Mouse (Mus musculus) monocyte, adult 2 months (primary cell): Measurements from ENCODE around the gene Kpna4.
"Not testable (repeated sequence)": the region's sequence is repeated elsewhere in the genome, so short reads cannot be mapped to it uniquely, and the experiment has no call there.

Experiments used
- DNase-seq, 2 experiments: peaks; one replicate each; pipeline ENCODE4 v3.0.0; 2022; ENCODE audit warnings: low spot score in 2 of 2, low read depth in 1 of 2

Gene Kpna4

GRCm38 (mm10) chr3:69113956-69114355 lies 13.0 kb downstream of the Kpna4 start:
- no peak for DNase-seq

- DNase-seq = no peak
These were observed 17.8 kb downstream of the Kpna4 start for GRCm38 (mm10) chr3:69109079-69109478.

GRCm38 (mm10) chr3:69094456-69094855 lies 32.5 kb downstream of the Kpna4 start:
- no peak for DNase-seq

DNA sequence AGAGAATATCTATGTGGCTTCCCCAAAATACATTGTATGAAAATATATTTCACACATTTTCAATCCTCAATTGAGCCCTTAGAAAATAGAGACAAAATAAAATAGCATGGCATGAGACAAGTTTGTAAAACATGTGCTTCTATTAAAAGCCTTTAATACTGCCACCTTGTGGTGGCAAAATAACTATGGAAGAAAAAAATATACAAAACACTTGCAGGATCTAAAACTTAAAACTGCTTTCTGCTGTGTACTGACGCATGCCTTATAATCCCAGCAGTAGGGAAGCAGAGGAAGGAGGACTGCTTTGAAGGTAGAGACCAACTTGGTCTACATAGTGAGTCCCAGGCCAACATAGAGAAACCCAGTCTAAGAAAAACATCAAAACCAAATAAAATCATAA lies 62.9 kb downstream of the Kpna4 start:
- no peak for DNase-seq

- DNase-seq = no peak
These were observed 64.1 kb downstream of the Kpna4 start for GRCm38 (mm10) chr3:69062764-69063163.

DNA sequence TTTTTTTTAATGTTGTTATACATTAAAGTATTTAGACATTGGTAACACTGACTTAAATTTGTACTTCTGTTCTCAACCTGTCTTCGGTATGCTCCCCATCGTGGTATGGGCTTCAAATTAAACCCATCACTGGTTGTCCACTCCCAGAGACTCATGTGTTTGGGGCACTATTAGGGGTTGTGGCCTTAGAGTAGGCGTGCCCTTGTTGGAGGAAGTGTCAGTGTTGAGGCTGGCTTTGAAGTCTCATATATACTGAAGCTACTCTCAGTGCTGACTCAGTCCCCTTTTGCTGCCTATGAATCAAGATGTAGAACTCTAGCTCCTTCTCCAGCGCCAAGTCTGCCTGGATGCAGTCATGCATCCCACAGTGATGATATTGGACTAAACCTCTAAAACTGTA lies 66.2 kb downstream of the Kpna4 start:
- no peak for DNase-seq

- no peak for DNase-seq
These were observed 71.0 kb downstream of the Kpna4 start for GRCm38 (mm10) chr3:69055871-69056270.

- no peak for DNase-seq
These were observed 72.0 kb downstream of the Kpna4 start for GRCm38 (mm10) chr3:69054760-69055432.

DNA sequence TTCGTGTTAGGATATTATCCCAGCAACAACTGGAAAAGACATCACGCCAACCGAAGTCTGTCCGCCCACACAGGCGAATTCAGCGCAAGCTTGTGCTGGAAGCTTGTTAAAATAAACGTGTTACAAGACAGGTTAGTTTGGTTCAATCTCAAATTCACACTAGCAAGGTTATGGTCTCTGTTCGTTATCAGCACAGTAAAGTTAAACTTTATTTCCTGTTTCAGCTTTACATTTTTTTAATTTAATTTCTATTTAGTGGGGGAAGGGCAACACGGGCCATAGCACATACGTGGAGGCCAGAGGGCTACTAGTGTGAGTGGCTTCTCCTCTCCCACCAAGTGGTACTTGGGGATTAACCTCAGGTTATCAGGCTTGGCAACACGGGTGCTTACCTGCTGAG lies 75.0 kb downstream of the Kpna4 start:
- no peak for DNase-seq

DNA sequence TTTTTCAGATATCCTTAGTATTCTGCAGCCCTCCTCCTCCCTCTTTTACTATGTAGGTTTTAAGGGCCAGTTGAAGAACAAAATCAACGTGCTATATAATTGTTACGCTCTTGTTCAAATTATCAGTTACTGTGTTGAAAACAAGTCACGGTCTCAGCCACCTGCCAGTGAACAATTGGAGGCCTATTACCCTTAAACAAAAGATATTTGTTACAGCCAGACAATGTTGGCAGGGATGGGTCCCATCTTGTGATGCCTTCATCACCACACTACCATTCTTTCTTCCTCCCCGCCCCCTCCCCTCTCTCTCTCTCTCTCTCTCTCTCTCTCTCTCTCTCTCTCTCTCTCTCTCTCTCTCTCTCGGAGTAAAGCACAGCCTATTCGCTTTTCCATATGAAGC lies 77.9 kb downstream of the Kpna4 start:
- no peak for DNase-seq

DNA sequence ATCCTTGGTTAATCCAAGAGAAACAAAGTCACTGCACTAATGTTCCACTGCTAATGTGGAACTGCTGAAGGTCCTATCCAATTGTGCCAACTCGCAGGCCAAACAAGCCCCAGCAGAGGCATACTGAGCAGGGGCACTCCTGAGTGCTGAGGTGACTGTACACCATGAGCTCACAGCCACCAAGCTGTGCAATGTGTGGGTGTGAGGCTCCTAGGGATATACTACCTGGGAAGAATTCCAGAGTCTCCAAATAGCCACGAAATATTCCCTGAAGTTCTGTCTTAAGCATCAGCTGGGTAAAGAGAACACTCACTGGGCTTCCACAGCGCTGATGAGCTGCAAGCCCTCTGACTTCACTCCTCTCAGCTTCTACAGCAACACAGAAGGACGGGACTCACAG lies 79.2 kb downstream of the Kpna4 start:
- no peak for DNase-seq

DNA sequence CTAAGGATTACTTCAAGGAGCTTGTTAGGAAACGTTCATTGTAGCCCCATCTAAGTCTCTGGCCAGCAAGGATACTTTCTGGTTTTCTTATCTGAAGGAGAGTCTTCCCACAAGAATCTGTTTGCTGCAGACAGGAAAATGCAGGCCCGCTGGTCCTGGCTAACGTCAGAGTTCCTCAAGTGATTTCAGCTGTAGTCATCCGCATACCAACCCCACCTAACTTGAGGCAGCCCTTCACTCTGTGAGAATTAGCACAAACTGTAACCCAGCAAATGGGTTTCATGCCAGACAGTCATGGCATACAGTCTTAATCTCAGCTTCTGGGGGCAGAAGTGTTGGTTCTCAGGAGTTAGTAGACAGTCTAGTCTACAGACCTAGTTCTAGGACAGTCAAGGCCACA lies 80.4 kb downstream of the Kpna4 start:
- DNase-seq = no peak

DNA sequence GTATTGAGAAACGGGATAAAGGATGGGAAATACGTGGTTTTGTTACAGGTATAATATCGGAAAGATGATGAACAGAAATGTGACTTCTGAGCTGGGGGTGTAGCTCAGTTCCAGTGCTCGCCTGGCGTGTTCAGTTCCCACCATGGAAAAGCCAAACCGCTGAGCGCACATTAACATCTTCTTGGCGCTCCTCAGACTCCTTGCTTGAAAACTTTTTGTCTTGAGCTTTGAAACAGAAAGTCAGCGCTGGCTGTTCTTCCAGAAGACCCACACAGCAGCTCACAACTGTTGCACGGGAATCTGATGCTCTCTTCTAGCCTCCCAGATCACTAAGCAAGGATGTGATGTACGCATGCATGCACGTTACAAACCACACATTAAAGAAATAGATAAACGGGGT lies 81.2 kb downstream of the Kpna4 start:
- no peak for DNase-seq

DNA sequence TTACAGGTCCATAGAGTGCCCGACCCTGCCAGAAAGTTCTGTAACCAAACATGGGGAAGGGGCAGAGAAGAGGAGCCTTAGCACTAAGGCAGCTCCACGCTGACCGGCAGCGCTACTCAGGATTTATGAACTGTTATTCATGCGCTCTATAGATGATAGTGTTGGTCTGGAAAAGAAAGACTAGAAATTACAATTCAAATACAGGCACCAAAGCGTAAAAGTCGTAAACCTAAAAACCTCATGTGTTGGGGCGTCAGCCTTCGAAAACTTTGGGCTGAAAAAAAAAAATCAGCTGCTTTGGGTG lies 81.6 kb downstream of the Kpna4 start:
- DNase-seq = no peak

DNA sequence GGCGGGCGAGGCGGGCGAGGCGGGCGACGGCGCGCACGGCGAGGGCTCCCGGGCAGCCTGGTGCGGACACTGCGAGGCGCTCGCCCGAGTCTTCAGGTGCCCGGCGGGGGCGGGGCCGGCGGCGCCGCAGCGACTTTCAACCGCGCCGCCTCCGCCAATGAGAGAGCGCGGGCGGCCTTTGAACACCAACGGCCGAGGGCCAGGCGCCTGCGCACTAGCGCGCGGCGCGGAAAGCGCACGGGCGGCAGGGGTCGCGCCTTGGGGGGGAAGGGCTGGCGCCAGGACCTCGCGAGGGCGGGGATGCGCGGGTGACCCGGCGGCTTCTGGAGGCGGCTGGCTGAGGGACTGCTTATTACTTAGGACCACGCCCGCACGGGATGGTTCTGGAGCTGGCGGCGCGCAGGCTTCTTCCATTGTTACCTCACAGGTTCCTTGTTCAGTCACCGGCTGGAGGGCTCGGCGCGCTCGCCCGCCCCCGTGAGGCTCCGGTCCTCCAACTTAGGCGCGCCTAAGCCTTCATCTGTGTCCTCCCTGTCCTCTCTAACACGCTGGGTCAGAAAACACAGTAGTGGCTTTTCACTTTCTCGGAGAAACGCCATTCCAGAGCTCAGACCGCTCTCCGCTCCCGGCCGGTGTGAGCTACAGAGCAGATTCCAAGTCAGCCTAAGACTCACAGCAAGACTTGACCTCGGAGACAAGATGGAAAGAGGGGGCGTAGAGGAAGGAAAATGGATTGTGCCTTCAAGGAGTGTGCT lies 82.1 kb downstream of the Kpna4 start, which contains the start of gene Trim59:
Trim59 (minus strand) TSS at position 111 of the 755 bp plus-strand sequence.
- peak; percentile 71 to 76 for DNase-seq

DNA sequence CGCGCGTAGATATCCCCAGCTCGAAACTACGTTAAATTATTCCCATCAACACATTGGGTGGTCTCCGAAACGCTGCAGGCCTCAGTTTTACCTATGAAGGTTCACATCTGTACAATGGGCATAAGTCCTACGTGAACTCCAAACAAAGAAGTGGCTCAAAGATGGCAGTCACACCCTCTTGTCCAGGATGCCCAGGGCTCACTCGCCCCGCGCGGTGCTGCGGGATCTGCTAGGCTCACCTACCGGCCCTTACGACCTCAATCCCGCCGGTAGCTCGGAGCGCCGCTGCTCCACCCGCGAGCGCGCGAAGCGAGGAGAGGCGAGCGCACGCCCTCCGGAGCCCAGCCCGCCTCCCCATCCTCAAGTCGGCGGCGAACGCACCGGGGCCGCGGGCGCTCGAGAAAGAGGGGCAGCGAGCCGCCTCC lies 82.7 kb downstream of the Kpna4 start:
- DNase-seq = no peak

DNA sequence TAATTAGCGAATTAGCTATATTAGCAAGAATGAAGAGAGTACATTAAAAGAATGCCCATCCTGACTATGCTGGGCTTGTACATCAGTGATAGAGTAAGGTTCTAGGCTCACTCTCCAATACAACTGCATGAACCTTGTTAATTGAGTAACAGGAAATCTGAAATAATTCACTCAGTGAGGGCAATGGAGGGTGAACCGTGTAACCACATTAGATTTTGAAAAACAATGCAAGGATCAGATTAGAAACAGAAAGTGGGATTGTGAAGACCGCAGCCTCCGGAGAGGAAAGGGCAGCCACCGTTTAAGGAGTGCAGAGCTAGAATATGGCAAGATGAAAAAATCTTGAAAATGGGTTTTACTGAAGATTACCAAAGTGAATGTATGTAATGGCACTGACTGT lies 85.6 kb downstream of the Kpna4 start:
- DNase-seq = no peak

GRCm38 (mm10) chr3:69040105-69040504 lies 86.8 kb downstream of the Kpna4 start:
- no peak for DNase-seq

DNA sequence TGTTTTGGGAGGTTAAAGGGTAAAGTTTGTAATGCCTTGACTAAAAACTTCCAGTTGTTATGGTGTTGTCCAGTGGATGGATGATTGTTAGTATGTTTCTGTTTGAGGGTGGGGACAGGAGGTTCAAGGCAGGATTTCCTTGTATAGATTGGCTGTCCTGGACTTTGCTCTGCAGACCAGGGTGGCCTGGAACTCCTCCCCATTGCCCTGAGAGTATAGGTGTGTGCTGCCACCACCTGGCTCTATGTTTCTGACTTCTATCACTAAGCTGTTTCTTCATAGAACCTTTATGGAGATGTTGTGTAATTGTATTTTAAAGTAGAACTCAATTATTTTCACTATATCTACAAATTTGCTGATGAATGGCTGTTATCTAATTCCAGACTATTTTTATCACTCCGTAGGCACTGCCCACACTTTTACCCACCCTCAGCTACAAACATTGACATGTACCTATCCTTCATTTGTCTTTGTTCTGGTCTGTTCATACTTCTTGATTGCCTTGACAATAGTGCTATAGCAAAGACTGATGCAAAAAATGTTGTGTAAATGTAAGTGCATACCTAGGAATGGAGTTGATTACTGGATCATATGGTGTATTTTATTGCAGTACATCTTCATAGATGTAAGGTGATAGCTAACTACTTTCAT lies 100.7 kb downstream of the Kpna4 start:
- no peak for DNase-seq

DNA sequence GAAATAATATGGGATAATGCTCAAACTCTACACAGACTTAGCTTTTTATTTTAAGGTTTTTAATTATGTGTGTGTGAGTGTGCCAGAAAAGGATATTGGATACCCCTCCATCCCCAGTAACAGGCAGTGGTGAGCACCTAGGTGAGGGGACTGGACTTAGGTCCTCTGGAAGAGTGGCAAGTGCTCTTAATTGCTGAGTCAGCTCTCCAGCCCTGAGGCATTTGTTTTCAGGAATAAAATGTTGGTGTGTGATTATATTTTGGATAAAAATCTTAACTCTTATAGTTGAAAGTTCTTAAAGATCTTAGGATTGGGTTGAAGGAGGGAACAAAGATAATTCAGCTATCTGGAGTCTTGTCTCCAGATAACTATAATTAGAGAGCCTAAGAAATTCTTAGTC lies 106.1 kb downstream of the Kpna4 start:
- no peak for DNase-seq

GRCm38 (mm10) chr3:69020285-69020684 lies 106.6 kb downstream of the Kpna4 start:
- DNase-seq = no peak

DNA sequence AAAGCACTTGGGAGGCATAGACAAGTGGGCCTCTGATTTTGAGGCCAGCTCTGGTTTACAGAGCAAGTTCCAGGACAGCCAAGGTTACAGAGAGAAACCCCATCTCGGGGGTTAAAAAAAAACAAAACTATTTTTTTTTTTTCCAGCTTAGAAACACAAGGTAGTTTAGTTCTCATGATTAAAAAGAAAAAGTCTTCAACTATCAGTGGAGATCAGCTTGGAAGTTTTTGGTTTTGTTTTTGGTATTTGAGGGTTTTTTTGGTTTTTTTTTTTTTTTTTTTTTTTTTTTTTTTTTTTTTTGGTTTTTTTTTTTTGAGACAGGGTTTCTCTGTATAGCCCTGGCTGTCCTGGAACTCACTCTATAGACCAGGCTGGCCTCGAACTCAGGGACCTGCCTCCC lies 108.3 kb downstream of the Kpna4 start:
- DNase-seq = not testable (repeated sequence)
